Mouse (Mus musculus) embryonic fibroblast, embryonic 13.5 days (primary cell): ENCODE data around the gene Fam131b.

ENCODE experiments used
- CTCF ChIP-seq: IDR thresholded peaks from 2 replicates; pipeline ENCODE4 v1.5.1; 2011; ENCODE audit warnings: mild to moderate bottlenecking, control low read depth, low read length, moderate library complexity, borderline replicate concordance; ENCODE audit not compliant: insufficient read depth
- POLR2A ChIP-seq: IDR thresholded peaks from 2 replicates; pipeline ENCODE4 v1.6.1; 2011; ENCODE audit warnings: low read depth, mild to moderate bottlenecking, control low read depth, low read length, moderate library complexity

DNA sequence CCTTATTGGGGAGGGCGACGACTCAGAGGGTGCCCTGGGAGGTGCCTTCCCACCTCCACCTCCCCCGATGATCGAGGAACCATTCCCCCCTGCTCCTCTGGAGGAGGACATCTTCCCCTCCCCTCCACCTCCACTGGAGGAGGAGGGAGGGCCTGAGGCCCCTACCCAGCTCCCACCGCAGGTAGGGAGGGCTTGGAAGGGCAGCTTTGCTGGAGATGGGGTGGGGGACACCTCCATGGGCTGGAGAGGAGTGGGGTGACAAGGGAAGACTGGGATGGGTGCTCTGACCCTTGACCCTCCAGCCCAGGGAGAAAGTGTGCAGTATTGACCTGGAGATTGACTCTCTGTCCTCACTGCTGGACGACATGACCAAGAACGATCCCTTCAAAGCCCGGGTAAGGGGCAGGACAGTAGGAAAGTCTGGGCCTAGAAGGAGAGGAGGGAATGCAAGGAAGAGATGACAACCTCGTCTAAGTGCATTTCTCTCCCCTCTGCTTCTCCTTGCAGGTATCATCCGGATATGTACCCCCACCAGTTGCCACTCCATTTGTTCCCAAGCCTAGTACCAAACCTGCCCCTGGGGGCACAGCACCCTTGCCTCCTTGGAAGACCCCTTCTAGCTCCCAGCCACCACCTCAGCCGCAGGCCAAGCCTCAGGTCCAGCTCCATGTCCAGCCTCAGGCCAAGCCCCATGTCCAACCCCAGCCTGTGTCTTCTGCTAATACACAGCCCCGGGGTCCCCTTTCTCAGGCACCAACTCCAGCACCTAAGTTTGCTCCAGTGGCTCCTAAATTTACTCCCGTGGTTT lies 26.7 kb upstream of the Fam131b start:
- TF ChIP-seq CTCF = no peak
- TF ChIP-seq POLR2A = 0 out of 2 replicates have a peak, but pooled peaks have one; percentile 23
